Mouse (Mus musculus) kidney, adult 9 months (tissue): ENCODE results near the gene Lrwd1.
A peak's percentile ranks its signal among the peaks of the same experiment; 100 is the strongest.
"Not testable (repeated sequence)": the region's sequence is repeated elsewhere in the genome, so short reads cannot be mapped to it uniquely, and the experiment has no call there.

ENCODE experiments used
- DNase-seq: peaks from one replicate; pipeline ENCODE4 v3.0.0; 2022

The Lrwd1 gene

GRCm38 (mm10) chr5:136135571-136136291 lies at the start of gene Lrwd1, which contains the start of gene Alkbh4:
Gene Lrwd1 (minus strand): TSS chr5:136136074.
Gene Alkbh4 (plus strand): TSS chr5:136136146.
- peak; percentile 98 for DNase-seq

DNA sequence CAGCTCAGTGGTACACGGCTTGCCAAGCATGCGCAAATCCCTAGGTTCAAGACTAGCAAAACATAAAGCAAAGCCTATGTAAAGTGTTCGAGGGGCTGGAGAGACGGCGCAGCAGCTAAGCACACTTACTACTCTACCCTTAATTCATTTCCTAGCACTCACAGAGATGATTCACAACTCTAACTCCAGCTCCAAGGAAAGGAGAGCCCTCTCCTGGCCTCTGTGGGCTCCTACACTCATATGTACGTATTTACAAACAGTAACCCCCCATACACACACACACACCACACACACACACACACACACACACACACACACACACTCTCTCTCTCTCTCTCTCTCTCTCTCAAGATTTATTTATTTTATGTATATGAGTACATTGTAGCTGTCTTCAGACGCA lies 47.9 kb upstream of the Lrwd1 start:
- DNase-seq = no peak

DNA sequence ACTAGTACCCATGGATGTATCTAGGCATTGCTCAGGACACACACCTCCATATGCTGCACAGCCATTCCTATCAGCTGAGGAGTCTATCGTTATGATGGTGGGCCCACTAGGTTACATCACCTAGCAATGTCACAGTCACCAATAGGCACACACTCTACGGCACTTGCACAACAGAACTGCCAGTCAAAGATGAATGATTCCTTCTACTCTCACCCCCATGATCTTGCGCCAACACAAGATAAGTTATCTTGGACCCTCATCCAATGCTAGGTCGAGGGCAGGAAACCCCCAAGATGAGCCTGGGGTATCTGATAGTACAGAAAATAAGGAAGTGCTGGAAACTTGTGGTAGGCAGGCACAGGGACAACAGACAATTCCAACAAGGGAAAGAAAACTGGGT lies 47.0 kb upstream of the Lrwd1 start:
- no peak for DNase-seq

GRCm38 (mm10) chr5:136182049-136182448 lies 46.2 kb upstream of the Lrwd1 start:
- no peak for DNase-seq

DNA sequence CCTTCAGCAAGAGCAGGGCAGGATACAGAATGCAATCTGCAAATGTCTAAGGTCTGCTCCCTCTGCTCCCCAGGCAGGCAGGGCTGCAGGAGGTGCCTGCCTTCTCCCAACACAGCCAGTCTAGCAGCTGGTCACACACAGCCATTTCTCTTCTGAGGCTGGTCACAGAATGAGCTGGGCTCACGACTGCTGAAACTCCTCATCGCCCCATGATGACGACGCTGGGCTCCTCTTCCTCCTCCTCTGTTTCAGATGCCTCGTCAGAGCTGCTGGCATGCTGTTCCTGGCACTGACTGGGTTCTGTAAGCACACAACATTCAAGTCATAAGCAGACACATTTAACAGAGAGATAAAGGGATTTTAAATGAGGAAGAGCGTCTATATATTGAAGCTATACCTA lies 45.3 kb upstream of the Lrwd1 start:
- no peak for DNase-seq

DNA sequence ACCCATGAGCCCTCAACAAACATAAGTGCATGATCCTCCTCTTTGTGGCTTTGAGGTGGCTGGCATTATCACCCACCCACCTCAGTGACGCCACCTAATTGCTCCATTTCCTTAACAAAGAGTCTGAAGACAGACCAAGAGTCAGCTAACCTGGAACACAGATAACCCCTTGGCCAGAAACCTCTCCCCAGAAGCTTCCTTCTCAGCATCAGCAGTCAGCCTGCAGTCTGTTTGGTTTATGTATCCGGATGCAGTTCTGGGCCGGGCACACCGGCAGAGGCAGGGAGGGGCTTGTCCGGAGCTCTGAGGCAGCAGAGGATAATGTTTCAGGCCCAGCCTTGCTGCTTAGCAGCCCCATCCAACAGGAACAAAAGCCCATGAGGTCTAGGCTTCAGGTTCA lies 43.7 kb upstream of the Lrwd1 start:
- no peak for DNase-seq

- DNase-seq = peak; percentile 61
Observed at GRCm38 (mm10) chr5:136173606-136174463, 38.0 kb upstream of the Lrwd1 start.

DNA sequence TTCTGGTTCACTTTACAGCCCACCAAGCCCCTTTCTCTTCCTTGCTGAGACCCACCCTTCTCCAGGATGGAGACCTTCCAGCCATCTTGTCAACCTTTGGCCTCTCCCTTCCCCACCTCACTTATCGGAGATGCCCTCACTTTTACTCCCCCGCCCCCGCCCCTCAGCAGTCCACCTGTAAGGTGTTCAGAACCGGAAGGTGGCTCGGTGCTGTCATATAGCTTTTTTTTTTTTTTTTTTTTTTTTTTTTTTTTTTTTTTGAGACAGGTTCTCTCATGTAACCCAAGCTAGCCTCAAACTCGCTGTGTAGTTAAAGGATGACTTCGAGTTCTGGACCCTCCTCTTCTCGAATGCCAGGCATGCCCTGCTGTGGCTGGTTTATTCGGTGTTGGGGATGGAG lies 37.1 kb upstream of the Lrwd1 start:
- DNase-seq = no peak

DNA sequence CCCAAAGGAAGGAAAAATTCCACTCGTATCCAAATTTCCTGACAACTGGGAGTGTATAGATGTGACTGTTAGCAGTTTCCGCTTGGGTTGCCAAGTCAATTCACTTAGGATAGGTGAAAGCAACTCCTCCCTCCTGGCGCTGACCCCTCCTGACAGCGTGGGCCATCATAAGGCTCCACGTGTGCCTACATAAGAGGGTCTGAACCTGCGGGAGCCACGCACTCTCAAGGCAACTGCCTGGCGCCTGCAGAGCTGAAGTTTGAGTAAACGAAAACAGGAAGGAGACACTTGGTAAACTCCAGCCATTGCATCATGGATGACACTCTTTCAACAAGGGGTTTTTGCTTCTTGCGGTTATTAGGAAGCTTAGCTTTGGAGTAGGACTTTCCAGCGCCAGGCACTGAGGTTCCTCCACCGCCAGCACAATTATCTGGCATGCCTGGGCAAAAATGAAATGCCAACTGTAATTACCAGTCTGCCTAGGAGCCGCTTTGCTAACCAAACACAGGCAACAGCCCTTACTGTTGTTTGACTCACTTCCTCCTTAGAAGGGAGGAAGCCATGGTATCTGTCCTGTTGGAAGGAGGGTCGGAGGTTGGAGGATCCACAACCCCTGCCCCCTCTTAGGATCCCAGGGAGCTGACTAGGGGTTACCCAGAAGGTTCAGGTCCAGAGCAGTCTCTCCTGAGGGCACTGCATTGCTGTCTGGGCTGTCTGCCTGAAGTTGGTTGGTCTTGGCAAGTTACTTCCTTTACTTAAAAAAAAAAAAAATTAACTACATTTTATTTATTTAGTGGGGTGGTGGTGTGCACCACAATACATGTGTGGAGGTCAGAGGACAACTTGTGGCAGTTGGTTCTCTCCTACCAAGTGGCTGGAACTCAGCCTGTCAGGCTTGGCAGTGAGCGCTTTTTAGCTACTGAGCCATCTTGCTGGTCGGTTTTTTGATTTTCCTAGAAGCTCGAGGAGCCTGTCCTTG lies 35.8 kb upstream of the Lrwd1 start:
- DNase-seq = peak; percentile 15

DNA sequence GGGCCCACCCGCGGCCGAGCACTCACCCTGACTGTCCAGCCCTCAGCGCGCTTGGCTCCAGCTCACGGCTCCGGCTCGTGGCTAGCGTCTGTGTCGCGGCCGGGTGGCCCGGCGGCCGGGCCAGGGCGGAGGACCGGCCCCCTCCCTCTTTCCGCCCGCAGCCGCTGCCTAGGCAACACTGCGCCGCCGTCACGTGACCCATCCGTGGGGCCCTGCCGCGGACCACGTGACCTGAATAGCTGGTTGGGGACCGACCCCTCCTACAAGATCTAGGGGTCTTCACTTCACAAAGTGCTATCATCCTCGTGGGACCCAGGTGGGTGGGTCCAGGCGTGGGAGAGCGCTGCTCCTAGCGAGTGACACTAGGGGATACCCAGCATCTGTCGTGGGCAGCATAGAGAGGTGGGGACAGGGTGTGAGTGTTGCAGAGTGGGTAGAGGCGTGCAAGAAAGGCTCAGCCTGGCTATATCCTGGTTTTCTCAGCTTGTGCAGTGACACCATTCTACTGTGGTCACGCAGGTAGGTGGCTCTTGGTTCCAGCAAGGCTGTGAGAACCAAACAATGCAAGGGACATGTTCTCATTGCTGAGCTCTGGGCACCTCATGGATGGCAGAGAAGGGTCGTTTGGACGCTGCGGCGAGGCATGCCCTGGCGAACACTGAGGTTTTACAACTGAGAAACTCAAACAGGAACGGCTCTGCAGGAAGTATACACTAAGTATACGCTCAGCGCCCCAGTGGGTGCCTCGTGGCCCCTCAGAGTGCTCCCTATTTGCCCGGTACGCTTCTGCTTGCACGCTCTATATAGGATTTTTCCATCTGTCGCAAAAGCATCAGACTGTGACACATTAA lies 34.9 kb upstream of the Lrwd1 start, which contains the start of gene Orai2:
Gene Orai2, minus strand, starts transcription at position 202 of the 851 bp plus-strand sequence.
- peak; percentile 68 for DNase-seq

DNA sequence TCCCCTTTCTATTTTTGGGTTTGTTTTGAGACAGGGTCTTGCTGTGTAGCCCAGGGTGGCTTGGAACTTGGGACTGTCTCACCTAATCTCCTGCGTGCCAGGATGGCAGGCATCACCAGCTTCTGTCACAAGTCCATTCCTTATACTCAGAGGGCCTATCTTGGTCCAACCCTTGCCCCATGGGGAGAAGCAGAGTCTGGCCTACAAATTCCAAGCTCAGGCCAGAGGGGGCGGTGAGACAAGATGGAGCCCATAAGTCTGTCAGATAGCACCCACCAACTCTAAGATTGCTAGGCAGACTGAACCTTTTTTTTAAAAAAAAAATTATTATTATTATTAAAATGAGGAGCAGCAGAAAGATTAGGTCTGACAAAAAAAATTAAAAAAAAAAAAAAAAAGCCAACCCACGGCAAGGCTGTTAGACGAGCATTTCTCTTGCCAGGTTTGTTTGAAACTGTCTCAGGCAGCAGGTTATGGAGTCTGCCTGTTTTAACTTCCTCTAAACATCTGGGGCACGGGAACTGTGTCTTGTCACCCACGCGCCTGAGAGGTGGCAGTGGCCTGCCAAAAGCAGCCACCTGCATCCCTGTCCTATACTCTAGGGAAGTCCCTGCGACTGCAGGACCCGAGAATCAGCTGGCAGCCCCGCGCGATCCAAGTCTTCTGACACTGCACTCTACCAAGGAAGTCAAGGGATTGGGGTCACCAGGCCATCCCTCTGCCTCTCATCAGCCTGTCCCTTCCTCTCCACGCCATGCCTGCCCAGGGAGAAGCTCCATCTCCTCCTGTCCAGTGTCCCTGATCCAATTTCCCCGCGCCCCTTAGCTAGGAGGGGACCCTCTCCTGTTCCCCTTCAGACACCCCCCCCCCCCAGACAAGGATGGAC lies 34.0 kb upstream of the Lrwd1 start:
- peak; percentile 31 for DNase-seq

DNA sequence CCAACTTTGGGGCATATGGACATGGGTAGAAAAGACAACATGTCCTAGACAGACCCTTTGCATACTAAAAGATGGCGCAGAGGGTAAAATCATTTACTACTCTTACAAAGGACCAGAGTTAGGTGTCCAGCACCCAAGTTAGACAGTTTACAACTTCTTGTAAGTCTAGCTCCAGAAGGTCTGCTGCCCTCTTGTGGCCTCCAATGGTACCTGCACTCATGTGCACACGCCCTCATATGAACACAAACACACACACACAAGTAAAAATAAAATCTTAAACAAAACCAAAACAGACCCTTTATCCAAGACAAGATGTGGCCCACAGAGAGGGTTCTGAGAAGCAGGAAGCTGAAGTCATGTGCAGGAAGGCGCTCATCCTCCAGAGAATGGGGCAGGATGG lies 32.2 kb upstream of the Lrwd1 start:
- DNase-seq = no peak

DNA sequence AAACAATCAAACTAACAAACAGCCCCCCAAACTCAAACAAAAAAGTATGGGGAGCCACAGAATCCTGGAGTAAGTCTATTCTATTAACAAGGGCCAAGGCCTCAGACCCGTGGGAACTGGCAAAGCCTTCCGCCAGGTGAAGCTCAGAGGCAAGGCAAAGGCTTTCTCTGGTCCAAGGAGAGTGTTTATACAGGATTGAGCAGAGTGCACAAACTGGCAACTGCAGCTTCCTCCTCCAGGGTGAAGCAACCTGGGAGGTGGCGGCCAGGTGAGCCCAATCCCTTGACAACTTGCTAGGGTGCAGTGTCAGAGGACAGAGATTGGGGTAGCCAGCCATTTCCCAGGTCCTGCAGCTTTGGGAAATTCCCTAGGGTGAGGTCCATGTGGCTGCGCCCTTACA lies 31.4 kb upstream of the Lrwd1 start:
- no peak for DNase-seq

DNA sequence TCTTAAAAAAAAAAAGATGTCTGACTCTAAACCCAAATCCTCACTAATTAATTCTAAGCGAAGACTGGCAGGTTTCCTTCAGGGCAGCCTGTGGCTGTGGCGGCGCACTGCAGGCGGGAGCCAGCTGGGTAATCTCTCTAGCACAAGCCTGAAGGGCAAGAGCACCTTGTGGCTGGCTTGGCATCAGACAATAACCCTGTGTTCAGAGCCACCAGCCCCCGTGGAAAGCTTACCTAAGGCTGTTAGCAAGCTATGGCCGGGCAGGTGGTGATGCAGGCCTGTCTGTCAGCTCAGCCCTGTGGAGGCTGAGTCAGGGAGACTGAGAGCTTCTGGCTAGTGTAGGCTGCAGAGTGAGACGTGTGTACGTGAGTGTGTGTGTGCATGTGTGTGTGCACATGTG lies 29.4 kb upstream of the Lrwd1 start:
- DNase-seq = no peak

- no peak for DNase-seq
Observed at GRCm38 (mm10) chr5:136163807-136164474, 28.1 kb upstream of the Lrwd1 start.

DNA sequence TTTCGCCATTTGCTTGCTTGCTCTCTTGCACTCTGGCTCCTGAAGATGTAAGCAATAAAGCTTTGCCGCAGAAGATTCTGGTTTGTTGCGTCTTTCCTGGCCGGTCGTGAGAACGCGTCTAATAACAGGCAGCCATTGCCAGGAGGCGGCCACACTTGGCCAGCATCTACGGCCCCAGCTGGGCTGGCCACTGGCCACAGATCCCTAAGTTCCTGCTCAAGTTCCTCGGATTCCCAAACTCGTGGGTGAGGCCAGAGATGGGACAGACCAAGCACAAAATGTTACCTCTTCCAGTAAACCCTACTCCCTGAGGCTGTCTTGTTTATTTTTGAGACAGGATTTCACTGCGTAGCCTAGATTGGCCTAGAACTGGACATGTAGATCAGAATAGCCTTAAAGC lies 24.2 kb upstream of the Lrwd1 start:
- DNase-seq = not testable (repeated sequence)

GRCm38 (mm10) chr5:136155399-136155798 lies 19.5 kb upstream of the Lrwd1 start:
- DNase-seq = no peak

- no peak for DNase-seq
Observed at GRCm38 (mm10) chr5:136152365-136152764, 16.5 kb upstream of the Lrwd1 start.

- DNase-seq = not testable (repeated sequence)
Observed at GRCm38 (mm10) chr5:136149134-136149576, 13.3 kb upstream of the Lrwd1 start.

GRCm38 (mm10) chr5:136147704-136148103 lies 11.8 kb upstream of the Lrwd1 start:
- DNase-seq = no peak
